Mouse (Mus musculus) embryo, embryonic 11 days (tissue): Measurements from ENCODE around the gene C1qtnf5.

Source experiments
- DNase-seq: peaks from one replicate; pipeline ENCODE4 v3.0.0-alpha.2; 2015

Gene C1qtnf5

GRCm38 (mm10) chr9:44107110-44107509, at the start of gene C1qtnf5:
TSS of gene C1qtnf5 (plus strand) at chr9:44107245.
- DNase-seq: no peak

- no peak for DNase-seq
These were observed 48.4 kb upstream of the C1qtnf5 start for GRCm38 (mm10) chr9:44058606-44059005.

- no peak for DNase-seq
These were observed 41.9 kb upstream of the C1qtnf5 start for GRCm38 (mm10) chr9:44065177-44065576.

- DNase-seq: peak; percentile 99
These were observed 40.2 kb upstream of the C1qtnf5 start, which contains the start of gene Usp2 for GRCm38 (mm10) chr9:44066785-44067225. TSS of gene Usp2 (plus strand) at chr9:44067021.

GRCm38 (mm10) chr9:44067241-44067959, 39.6 kb upstream of the C1qtnf5 start:
- DNase-seq: no peak

GRCm38 (mm10) chr9:44067960-44068330, 39.1 kb upstream of the C1qtnf5 start:
- DNase-seq: no peak

GRCm38 (mm10) chr9:44069252-44069651, 37.8 kb upstream of the C1qtnf5 start:
- DNase-seq: no peak

GRCm38 (mm10) chr9:44070113-44070843, 36.8 kb upstream of the C1qtnf5 start:
- DNase-seq: no peak

- DNase-seq: no peak
These were observed 36.2 kb upstream of the C1qtnf5 start for GRCm38 (mm10) chr9:44070844-44071231.

GRCm38 (mm10) chr9:44071914-44072598, 35.0 kb upstream of the C1qtnf5 start:
- peak; percentile 83 for DNase-seq

- DNase-seq: peak; percentile 67
These were observed 34.5 kb upstream of the C1qtnf5 start for GRCm38 (mm10) chr9:44072599-44072915.

- DNase-seq: no peak
These were observed 33.9 kb upstream of the C1qtnf5 start for GRCm38 (mm10) chr9:44073115-44073514.

GRCm38 (mm10) chr9:44074395-44075275, 32.4 kb upstream of the C1qtnf5 start:
- DNase-seq: no peak

- no peak for DNase-seq
These were observed 31.6 kb upstream of the C1qtnf5 start for GRCm38 (mm10) chr9:44075276-44075995.

GRCm38 (mm10) chr9:44075996-44076763, 30.9 kb upstream of the C1qtnf5 start:
- no peak for DNase-seq

- peak; percentile 76 for DNase-seq
These were observed 30.3 kb upstream of the C1qtnf5 start for GRCm38 (mm10) chr9:44076764-44077120.

GRCm38 (mm10) chr9:44077266-44077910, 29.7 kb upstream of the C1qtnf5 start:
- DNase-seq: no peak

- DNase-seq: no peak
These were observed 28.8 kb upstream of the C1qtnf5 start for GRCm38 (mm10) chr9:44078136-44078797.

- DNase-seq: no peak
These were observed 27.9 kb upstream of the C1qtnf5 start for GRCm38 (mm10) chr9:44078955-44079756.
